Mouse (Mus musculus) kidney, postnatal 0 days (tissue): Measurements from ENCODE around the gene Actb. TPM values are rescaled to one million over a fixed set of nuclear protein-coding genes. Genes with fewer than 3 reads are reported as not detected.

ENCODE experiments used
- ATAC-seq: fragments of 200-750 bp; cut with Nextera tagmentation; replicated peaks from 2 replicates; pipeline ENCODE4 v1.8.0; 2017; ENCODE audit warnings: low read depth, moderate number of reproducible peaks, moderate TSS enrichment, moderate library complexity; ENCODE audit not compliant: low FRiP score
- DNase-seq: peaks from one replicate; pipeline ENCODE4 v3.0.0-alpha.2; 2016; ENCODE audit warnings: low spot score
- H3K27ac ChIP-seq: fragments of 300-500 bp; sonication (generic); 2 replicates; pipeline ENCODE4 v1.5.1; 2014; ENCODE audit warnings: mild to moderate bottlenecking
- H3K27me3 ChIP-seq: fragments of 300-500 bp; sonication (generic); 2 replicates; pipeline ENCODE4 v1.6.1; 2014; ENCODE audit warnings: low read length, mixed read lengths; ENCODE audit not compliant: insufficient read depth
- H3K36me3 ChIP-seq: fragments of 300-500 bp; sonication (generic); 2 replicates; pipeline ENCODE4 v1.6.1; 2014; ENCODE audit warnings: low read length, mixed read lengths; ENCODE audit not compliant: insufficient read depth
- H3K4me1 ChIP-seq: fragments of 300-500 bp; sonication (generic); replicated peaks from 2 replicates; pipeline ENCODE4 v1.6.1; 2014; ENCODE audit warnings: antibody characterized with exemption, low read length, mixed read lengths; ENCODE audit not compliant: insufficient read depth
- H3K4me2 ChIP-seq: fragments of 300-500 bp; sonication (generic); 2 replicates; pipeline ENCODE4 v1.6.1; 2014; ENCODE audit warnings: mild to moderate bottlenecking, low read length, moderate library complexity, mixed read lengths
- H3K4me3 ChIP-seq: fragments of 300-500 bp; sonication (generic); replicated peaks from 2 replicates; pipeline ENCODE4 v1.5.1; 2014; ENCODE audit warnings: low read depth, low read length
- H3K9ac ChIP-seq: fragments of 300-500 bp; sonication (generic); 2 replicates; pipeline ENCODE4 v1.6.1; 2014; ENCODE audit warnings: low read depth, low read length
- H3K9me3 ChIP-seq: fragments of 300-500 bp; sonication (generic); replicated peaks from 2 replicates; pipeline ENCODE4 v1.6.1; 2016; ENCODE audit warnings: low read length, inconsistent platforms, mixed read lengths
- CTCF ChIP-seq: IDR thresholded peaks from 2 replicates; pipeline ENCODE4 v1.5.1; 2016; ENCODE audit warnings: antibody characterized with exemption, low read depth, mild to moderate bottlenecking, moderate library complexity
- WGBS: fragments of 180-500 bp; shearing (Covaris S2); extraction: QIAGEN DNeasy Blood & Tissue Kit; methylation state at CpG from one replicate; pipeline ENCODE4 v1.1.7; 2014; 5-methylcytosine and 5-hydroxymethylcytosine counted together
- polyA plus RNA-seq: library from polyadenylated mRNA; unstranded; fragments of >200 nt; fragmentation: Nextera tagmentation; extraction: Ambion mirVana; gene quantifications from 2 replicates; pipeline ENCODE4 v1.2.1, GENCODE M21; 2015

Actb gene
- polyA plus RNA-seq, 1 experiment from 2014 or later, result 14,836 TPM

GRCm38 (mm10) chr5:142877337-142878280 is 28.9 kb downstream of the Actb start:
- no peak overlapping the region for H3K27ac ChIP-seq
- H3K36me3 ChIP-seq, result peaks cover 16% of the 10 kb centered on the region; the same call in 1 of the 2 replicates
- peak; percentile 60 for ATAC-seq
- TF ChIP-seq CTCF, result peak; percentile 98
- H3K27me3 ChIP-seq, result no peaks in the 10 kb centered on the region
- WGBS, result 27% methylated on average over 11 of the region's 11 CpGs
- no peaks in the 10 kb centered on the region for H3K9me3 ChIP-seq
- H3K4me3 ChIP-seq, result no peak overlapping the region
- no peak overlapping the region for H3K9ac ChIP-seq
- no peak overlapping the region for H3K4me2 ChIP-seq
- H3K4me1 ChIP-seq, result peaks cover 10% of the 10 kb centered on the region; the same call in 1 of the 2 replicates
- peak; percentile 88 for DNase-seq

DNA sequence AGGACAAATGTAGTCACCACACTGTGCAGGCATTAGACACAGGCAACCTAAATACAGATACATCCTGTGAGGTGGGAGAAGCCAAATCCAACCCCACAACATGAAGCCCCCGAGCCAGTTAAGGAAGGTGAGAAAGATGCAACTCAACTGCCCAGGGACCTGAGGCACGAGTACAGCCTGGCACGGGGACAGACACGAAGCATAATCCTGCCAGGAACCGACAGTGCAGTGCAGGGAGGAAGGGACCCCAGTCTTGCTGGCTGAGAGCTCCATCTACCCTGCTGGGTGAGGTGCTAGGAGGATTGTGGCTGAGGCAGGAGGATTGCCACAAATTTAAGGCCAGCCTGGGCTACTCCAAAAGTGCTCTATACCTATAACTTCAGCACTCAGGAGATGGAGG is 29.7 kb downstream of the Actb start:
- TF ChIP-seq CTCF, result no peak
- no peaks in the 10 kb centered on the region for H3K9me3 ChIP-seq
- ATAC-seq (no peak), DNase-seq (no peak)
- no peaks in the 10 kb centered on the region for H3K27me3 ChIP-seq
- peaks cover 16% of the 10 kb centered on the region; the same call in 1 of the 2 replicates for H3K36me3 ChIP-seq
- H3K4me2 ChIP-seq, result no peak overlapping the region
- H3K4me3 ChIP-seq, result no peak overlapping the region
- no peak overlapping the region for H3K9ac ChIP-seq
- no peak overlapping the region for H3K27ac ChIP-seq
- peaks cover 10% of the 10 kb centered on the region; the same call in 1 of the 2 replicates for H3K4me1 ChIP-seq
- 88% methylated on average over 5 of the region's 5 CpGs for WGBS

GRCm38 (mm10) chr5:142875513-142875905 is 31.0 kb downstream of the Actb start:
- 89% methylated on average over 10 of the region's 10 CpGs for WGBS

GRCm38 (mm10) chr5:142874791-142875512 is 31.6 kb downstream of the Actb start:
- peaks cover 20% of the 10 kb centered on the region; the same call in 1 of the 2 replicates for H3K36me3 ChIP-seq
- no peak overlapping the region for H3K4me3 ChIP-seq
- H3K27ac ChIP-seq, result no peak overlapping the region
- H3K27me3 ChIP-seq, result no peaks in the 10 kb centered on the region
- TF ChIP-seq CTCF, result peak; percentile 32
- WGBS, result 89% methylated on average over 13 of the region's 13 CpGs
- no peaks in the 10 kb centered on the region for H3K4me1 ChIP-seq
- DNase-seq (no peak), ATAC-seq (no peak)
- H3K4me2 ChIP-seq, result no peak overlapping the region
- H3K9me3 ChIP-seq, result no peaks in the 10 kb centered on the region
- H3K9ac ChIP-seq, result no peak overlapping the region

More at GRCm38 (mm10) chr5:142875513-142875905, 31.0 kb downstream of the Actb start:
- Histone ChIP-seq H3K4me2 (no peak overlapping the region), H3K9ac (no peak overlapping the region), H3K4me1 (peaks cover 4% of the 10 kb centered on the region; the same call in 1 of the 2 replicates), H3K4me3 (no peak overlapping the region), H3K27me3 (no peaks in the 10 kb centered on the region), H3K9me3 (no peaks in the 10 kb centered on the region), H3K27ac (no peak overlapping the region), H3K36me3 (peaks cover 20% of the 10 kb centered on the region; the same call in 1 of the 2 replicates)
- TF ChIP-seq CTCF, result no peak
- ATAC-seq (no peak), DNase-seq (no peak)

GRCm38 (mm10) chr5:142873718-142874117 is 32.8 kb downstream of the Actb start:
- Histone ChIP-seq H3K4me2 (no peak overlapping the region), H3K36me3 (peaks cover 20% of the 10 kb centered on the region; the same call in 1 of the 2 replicates), H3K9me3 (no peaks in the 10 kb centered on the region), H3K9ac (no peak overlapping the region), H3K27me3 (no peaks in the 10 kb centered on the region), H3K4me1 (no peaks in the 10 kb centered on the region), H3K4me3 (no peak overlapping the region), H3K27ac (no peak overlapping the region)
- WGBS, result 92% methylated on average over 7 of the region's 7 CpGs
- TF ChIP-seq CTCF, result 0 out of 2 replicates have a peak, but pooled peaks have one; percentile 5
- no peak for ATAC-seq
- DNase-seq, result no peak

DNA sequence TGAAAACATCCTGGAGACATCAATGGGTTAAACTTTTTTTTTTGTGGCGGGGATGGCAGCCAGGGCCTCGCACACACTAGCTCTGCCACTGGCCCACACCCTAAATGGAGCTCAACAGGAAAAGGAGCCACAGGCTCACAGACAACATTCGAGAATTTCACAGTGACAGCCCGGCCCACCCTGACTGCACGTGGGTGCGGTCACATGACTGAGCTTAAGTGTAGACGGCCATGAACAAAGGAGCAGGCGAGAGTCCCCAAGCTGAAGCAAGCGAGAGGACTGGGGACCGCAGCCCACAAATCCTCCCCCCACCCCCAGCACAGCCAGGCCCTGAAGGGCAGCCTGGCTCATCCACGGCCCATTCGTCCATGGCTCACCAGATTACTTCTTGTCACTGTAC is 34.8 kb downstream of the Actb start:
- H3K36me3 ChIP-seq, result peaks cover 15% of the 10 kb centered on the region; the same call in 1 of the 2 replicates
- H3K4me3 ChIP-seq, result no peak overlapping the region
- H3K27ac ChIP-seq, result no peak overlapping the region
- TF ChIP-seq CTCF, result no peak
- no peak for ATAC-seq
- 67% methylated on average over 12 of the region's 12 CpGs for WGBS
- H3K4me2 ChIP-seq, result no peak overlapping the region
- H3K9ac ChIP-seq, result no peak overlapping the region
- no peak for DNase-seq
- H3K27me3 ChIP-seq, result no peaks in the 10 kb centered on the region
- no peaks in the 10 kb centered on the region for H3K9me3 ChIP-seq
- no peaks in the 10 kb centered on the region for H3K4me1 ChIP-seq
